Mouse (Mus musculus): ENCODE data around the gene Wdr83os.

GRCm38 (mm10) chr8:85080532-85081215, at the start of gene Wdr83os:
- peak; percentile 0 for TF ChIP-seq POLR2A (IDR thresholded peaks at IDR 0.05; ENCODE audit: insufficient read length, low read depth)
- no peak for TF ChIP-seq E2F4 (IDR thresholded peaks at IDR 0.05; ENCODE audit: insufficient read depth)
- TF ChIP-seq MAX (IDR thresholded peaks at IDR 0.05; ENCODE audit: low read depth), result no peak
- no peak for TF ChIP-seq TCF12 (IDR thresholded peaks at IDR 0.05; ENCODE audit: insufficient read depth, poor library complexity, severe bottlenecking)
- TF ChIP-seq SRF (IDR thresholded peaks at IDR 0.05; ENCODE audit: control insufficient read depth, insufficient read length, low read depth), result no peak
- TF ChIP-seq MYOD1 (IDR thresholded peaks at IDR 0.05; ENCODE audit: control insufficient read depth in 1 of 3, insufficient read length in 2 of 3, low read depth in 2 of 3), result no peak
